Mouse (Mus musculus) cortical plate, adult 2 months (tissue): ENCODE results near the gene Pafah1b3. TPM values are rescaled to one million over a fixed set of nuclear protein-coding genes. Genes with fewer than 3 reads are reported as not detected.

Experiments
- H3K27ac ChIP-seq: fragments of 200-500 bp; 2 replicates; pipeline ENCODE4 v1.5.1; 2012; ENCODE audit warnings: low read length, control low read depth, inconsistent platforms; ENCODE audit not compliant: insufficient read depth
- H3K4me1 ChIP-seq: fragments of 200-500 bp; 2 replicates; pipeline ENCODE4 v1.6.1; 2011; ENCODE audit warnings: low read length; ENCODE audit not compliant: control insufficient read depth, insufficient read depth
- H3K4me3 ChIP-seq: fragments of 200-500 bp; 2 replicates; pipeline ENCODE4 v1.5.1; 2011; ENCODE audit warnings: mild to moderate bottlenecking, low read length, control low read depth; ENCODE audit not compliant: insufficient read depth
- CTCF ChIP-seq: fragments of 200-500 bp; IDR thresholded peaks from 2 replicates; pipeline ENCODE4 v1.5.1; 2011; ENCODE audit warnings: mild to moderate bottlenecking, control low read depth, low read length; ENCODE audit not compliant: insufficient read depth; ENCODE audit errors: extremely low read depth
- POLR2A ChIP-seq: fragments of 200-500 bp; IDR thresholded peaks from 2 replicates; pipeline ENCODE4 v1.6.1; 2011; ENCODE audit warnings: mild to moderate bottlenecking, low read length, control low read depth; ENCODE audit not compliant: insufficient read depth; ENCODE audit errors: extremely low read depth
- polyA plus RNA-seq: library from polyadenylated mRNA; depleted of rRNA; stranded (reverse); fragments of >200 nt; gene quantifications from 2 replicates; pipeline ENCODE4 v1.2.3, GENCODE M21; 2012

The Pafah1b3 gene
- polyA plus RNA-seq, 1 experiment, result 20.5 TPM

DNA sequence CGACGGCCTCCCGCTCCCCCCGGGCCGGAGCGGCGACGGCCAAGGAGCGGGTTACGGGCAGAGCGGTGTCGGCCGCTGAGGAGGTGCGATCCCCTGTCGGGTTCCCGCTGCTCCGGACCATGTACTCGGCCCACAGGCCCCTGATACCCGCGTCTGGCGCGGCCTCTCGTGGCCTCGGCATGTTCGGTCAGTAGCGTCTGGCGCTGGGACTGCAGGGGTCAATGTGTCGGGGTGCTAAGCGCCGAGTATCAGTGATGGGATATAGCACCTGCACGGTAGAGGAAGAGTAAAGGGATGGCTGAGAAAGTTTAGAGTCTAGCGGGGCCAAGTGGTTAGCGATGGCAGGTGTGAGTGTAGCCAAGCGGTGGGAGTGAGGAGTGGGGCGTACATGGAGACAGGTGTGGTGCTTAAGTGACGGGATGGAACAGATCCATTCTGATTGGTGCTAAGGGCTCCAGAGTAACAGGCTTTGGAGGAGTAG lies 15.0 kb downstream of the Pafah1b3 start:
- Histone ChIP-seq H3K4me1 (peaks cover 3% of the 10 kb centered on the region; the same call in 1 of the 2 replicates), H3K27ac (no peak overlapping the region), H3K4me3 (peak overlapping the region; percentile 49)
- TF ChIP-seq POLR2A (no peak), CTCF (no peak)

DNA sequence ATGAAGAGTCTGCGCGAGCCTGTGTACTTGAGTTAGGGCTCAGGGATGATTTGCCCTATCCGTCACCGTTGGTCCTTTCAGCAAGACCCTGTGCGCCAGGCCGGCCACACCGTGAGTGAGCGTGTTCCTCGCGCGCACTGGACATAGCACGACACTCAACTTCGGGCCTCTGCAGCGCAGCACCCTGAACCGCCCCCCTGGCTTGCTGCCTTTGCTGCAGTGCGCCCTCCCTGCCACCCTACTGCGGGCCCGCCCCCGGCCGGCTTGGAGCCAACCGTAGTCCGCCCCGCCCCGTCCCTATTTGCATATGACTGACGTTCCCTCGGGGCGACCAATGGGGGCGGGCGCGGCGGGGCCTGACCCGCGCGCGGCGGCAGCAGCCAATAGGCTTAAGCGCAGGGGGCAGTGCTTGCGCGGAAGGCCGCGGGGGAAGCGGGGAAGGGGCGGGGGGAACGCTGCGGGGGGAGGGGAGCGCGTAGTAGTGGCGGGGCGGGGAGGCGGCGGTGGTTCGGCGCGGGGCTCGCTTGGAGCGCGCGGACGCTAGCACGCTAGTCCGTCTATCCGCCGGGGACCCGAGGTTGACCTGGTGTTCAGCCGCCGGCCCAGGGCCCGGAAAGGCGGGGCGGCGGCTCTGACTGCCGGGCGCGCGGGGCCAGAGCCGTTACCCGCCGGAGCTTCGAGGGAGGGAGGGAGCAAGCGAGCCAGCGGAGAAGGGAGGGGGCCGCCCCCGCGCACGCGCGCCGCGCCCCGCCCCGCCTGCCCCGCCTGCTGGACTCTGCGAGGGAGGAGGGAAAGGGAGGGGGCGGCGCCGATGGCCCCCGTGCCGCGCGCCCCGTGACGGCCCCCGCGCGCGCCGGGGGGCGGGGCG lies 15.8 kb downstream of the Pafah1b3 start:
- TF ChIP-seq CTCF (no peak), POLR2A (peak; percentile 50; the same call in 1 of the 2 replicates)
- H3K27ac ChIP-seq, result peak overlapping the region; percentile 92
- peaks cover 3% of the 10 kb centered on the region; the same call in 1 of the 2 replicates for H3K4me1 ChIP-seq
- H3K4me3 ChIP-seq, result peak overlapping the region; percentile 49

DNA sequence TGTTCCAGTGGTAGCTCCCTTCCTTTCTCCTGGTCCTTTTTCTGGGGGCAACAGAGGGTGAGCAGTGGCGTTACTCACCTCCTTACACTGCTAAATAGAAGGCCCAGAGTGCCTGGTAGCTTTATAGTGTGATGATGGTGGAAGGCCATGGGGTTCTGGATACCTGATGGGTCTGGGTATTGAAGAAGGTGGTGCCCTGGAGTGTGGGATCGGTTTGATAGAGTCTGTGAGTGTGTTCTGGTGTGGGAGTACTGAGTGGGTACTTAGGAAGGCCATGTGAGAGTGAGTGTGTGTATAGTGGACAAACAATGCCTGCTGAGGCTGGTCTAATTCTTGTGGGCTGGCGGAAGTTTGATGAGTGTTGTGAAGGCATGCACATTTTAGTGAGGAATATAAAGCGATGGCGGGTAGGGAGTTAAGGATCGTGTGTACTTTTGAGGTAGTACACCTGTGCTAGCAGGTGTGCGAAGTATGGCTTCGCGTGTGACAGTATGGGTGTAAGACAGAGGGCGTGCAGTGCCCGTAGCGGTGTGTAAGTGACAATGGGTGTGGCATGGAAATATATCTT lies 16.5 kb downstream of the Pafah1b3 start:
- TF ChIP-seq POLR2A (no peak), CTCF (no peak)
- Histone ChIP-seq H3K27ac (peak overlapping the region; percentile 85), H3K4me3 (peak overlapping the region; percentile 49), H3K4me1 (peaks cover 3% of the 10 kb centered on the region; the same call in 1 of the 2 replicates)

DNA sequence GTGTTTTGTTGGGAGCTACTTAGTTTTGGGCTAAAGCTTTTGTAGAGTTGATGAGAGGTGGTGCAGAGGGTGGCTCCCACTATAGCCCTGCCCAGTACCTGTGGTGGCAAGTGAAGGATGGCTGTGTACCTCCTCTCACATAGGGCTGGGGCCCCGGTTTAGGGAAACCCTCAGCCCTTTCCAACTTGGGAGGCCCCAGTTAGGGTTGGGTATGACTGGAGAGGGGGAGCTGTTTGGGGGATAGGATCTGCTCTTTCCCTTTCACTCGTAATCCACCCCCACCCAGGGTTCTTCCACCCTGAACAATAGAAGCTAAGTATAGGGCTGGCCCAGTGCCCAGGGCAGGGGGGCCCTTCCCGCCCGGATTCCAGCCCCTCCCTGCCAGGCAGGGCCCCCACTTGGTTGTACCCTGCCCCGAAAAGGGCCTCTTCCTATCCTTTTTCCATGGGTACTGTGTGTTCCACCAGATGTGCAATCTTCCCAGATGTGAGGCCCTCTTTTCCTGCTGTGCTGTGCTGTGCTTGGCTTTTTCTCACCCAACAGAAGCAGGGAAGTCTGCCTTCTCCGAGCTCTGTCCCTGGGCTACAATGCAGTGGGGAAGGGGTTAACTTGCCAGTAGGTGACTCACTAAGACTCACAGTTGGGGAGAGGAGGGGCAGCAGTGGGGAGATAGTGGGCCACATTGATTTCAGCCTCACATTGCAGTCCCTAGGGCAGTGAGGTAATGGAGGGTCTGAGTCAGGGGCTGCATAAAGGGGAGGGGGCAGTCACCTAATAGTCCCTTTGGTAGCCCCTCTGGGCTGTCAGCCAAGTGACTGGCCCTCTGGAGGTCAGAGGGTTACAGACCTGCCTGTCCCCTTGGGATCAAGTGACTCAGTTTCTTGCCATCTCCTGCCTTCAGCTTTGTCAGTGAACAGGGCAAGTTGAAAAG lies 17.7 kb downstream of the Pafah1b3 start:
- H3K27ac ChIP-seq, result peak overlapping the region; percentile 97
- TF ChIP-seq CTCF (no peak), POLR2A (no peak)
- peaks cover 6% of the 10 kb centered on the region for H3K4me1 ChIP-seq

DNA sequence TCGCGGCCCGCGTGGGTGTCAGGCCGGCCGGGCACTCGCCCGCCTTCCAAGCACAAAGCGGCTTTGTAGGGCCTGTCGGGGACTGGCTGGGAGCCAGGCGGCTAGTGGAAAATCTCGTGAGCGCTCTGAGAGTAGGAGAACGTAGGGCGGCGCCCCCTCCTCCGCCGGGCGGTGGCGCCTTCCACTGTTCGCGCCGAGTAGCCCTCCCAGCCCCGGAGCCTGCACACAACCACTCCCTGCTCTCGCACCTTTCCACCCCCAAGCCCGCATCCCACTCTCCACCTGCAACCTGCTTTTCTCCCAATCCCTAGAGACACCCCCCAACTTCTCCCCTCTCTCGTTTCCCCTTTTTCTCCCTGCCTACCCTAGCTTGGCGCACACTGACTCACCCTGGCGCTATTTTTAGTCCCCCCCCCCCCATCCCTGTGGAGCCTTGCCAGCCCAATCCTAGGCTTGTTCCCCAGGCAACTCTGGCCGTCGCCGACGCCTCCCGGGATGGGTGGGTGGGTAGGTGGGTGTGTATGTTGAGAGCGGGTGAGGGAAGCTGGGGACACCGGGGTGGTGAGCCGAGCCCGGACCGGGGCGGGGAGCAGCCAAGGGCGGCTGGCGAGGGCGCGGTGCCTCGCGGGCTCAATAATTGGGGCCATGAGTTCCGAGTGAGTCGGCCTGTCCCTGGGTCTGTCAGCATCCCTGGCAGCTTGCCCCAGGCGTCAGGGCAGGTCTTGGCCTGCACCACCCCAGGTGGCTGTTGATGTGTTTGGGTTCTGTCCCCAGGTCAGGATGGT lies 18.5 kb downstream of the Pafah1b3 start:
- peak overlapping the region; percentile 40 for H3K4me3 ChIP-seq
- peaks cover 11% of the 10 kb centered on the region for H3K4me1 ChIP-seq
- no peak for TF ChIP-seq POLR2A
- TF ChIP-seq CTCF, result no peak
- peak overlapping the region; percentile 97 for H3K27ac ChIP-seq

More for the DNA sequence above, 17.7 kb downstream of the Pafah1b3 start:
- peak overlapping the region; percentile 40 for H3K4me3 ChIP-seq

DNA sequence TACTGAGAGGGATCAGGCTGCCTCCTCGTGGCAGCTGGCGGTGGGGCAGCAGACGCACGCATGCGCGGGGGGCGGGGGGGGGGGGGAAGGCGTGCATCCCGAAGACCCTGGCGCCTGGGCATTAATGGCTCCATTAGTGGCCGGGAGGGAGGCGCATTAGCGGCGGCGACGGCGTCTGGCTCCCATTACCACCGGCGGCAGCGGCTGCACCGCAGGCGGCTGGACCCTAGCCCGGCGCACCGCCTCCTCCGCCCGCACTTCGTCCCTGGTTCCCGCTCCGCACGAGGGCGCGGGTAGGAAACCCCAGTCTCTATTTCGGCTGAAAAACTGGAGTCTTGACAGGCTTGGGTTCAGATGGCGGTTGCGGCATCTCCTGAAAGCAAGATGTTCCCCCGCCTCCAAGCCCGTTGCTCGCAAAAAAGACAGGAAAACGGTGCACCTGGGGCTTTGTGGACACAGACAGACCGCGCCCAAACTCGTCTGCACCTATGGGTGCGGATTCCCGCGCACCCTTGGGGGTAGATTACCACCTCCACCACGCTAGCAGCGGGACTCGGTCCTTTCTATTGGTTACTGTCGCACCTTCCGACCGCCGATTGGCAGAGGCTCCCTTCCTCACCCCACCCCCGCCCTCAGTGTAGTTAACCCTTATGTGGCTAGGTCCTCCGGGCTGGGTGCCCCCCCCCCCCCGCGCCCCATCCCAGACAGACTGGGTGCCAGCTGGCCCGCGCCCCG lies 19.3 kb downstream of the Pafah1b3 start:
- TF ChIP-seq POLR2A, result peak; percentile 65; the same call in 1 of the 2 replicates
- peak; percentile 58 for TF ChIP-seq CTCF
- Histone ChIP-seq H3K27ac (peak overlapping the region; percentile 97), H3K4me3 (peak overlapping the region; percentile 40), H3K4me1 (peaks cover 14% of the 10 kb centered on the region)

DNA sequence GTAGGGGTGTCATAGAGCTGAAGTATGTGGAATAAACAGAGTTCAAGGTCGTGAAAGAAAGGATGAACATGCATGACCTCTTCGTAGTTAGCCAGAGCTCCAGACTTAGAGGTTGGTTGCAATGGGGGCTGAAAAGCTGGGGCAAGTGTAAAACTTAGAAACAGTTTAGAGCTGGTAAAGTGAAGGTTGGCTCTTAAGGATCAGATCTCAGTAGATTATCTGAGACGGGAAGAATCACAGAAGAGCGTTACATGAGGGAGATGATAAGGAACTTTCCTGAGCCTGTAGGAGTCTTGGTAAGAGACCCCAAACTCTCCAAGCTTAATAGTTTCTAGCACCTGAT lies 19.8 kb downstream of the Pafah1b3 start:
- H3K4me3 ChIP-seq, result peak overlapping the region; percentile 40; the same call in 1 of the 2 replicates
- peaks cover 14% of the 10 kb centered on the region for H3K4me1 ChIP-seq
- H3K27ac ChIP-seq, result peak overlapping the region; percentile 39; the same call in 1 of the 2 replicates
- no peak for TF ChIP-seq CTCF

DNA sequence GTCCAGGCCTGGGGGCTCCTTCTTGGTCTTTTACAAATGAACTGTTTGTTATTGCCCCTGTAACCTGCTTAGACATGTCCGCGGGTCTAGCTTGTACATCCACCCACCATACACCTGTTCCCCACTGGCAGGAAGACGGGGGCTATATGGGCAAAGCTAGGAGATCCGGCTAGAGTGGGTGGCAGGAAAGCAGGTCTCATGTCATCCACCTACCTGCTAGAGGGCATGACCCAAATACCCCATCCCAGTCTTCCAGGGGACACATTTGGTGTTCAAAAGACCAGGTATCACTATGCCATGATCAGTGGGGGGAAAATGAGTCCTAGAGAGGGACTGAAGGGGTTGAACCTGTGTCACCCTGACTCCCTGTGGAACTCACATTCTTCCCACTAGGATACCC lies 20.4 kb downstream of the Pafah1b3 start:
- Histone ChIP-seq H3K4me3 (no peak overlapping the region), H3K27ac (no peak overlapping the region), H3K4me1 (peaks cover 14% of the 10 kb centered on the region)
- no peak for TF ChIP-seq CTCF
- no peak for TF ChIP-seq POLR2A
